ENCODE assay signal across 7 mouse cellular contexts in the genomic region with DNA sequence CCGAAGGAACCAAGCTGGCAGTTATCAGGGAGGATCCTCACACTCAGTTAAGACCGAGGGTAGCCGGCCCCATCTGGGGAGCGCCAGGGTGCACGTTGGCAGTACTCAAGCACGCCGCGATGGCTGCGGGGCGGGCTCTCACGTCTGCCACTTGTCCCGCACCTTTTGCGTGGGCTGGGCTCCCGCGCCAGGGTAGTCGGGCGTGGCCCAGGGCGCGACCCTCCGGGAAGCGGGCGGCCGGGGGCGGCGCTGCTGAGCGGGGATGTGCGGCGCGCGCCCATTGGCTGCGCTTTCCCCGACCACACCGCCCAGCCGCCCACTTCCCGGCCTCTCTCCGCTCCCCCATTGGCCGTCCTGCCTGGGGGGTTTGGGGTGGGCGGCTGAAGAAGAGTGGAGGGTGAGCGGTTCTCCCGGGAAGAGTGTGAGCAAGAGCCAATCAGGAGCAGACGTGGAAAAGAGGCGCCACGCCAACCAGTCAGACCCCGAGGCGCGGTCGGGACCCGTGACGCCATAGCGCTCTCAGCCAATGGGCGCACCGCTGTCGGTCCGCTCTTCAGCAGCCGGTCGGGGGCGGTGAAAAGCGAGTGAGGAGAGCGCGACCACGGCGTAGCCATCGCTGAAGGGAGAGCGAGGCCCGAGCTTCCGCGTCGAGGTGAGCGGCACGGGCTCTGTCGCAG. TPM values are rescaled to one million over a fixed set of nuclear protein-coding genes. Genes with fewer than 3 reads are reported as not detected.
DNase-seq lines count a peak whose midpoint lies in the region; ATAC-seq lines count a peak whose summit lies in the region.

A gene (plus strand): TSS at position 549 of the 677 bp plus-strand sequence.

- peak within 1 kb of the TSS; percentile 93 for H3K4me2 ChIP-seq in midbrain, embryonic 13.5 days (replicated peaks)

- H3K4me3 ChIP-seq in embryonic facial prominence, embryonic 10.5 days, result peak within 1 kb of the TSS; percentile 99
- peak within 1 kb of the TSS; percentile 98 for H3K4me3 ChIP-seq in limb, embryonic 10.5 days
- H3K4me3 ChIP-seq in midbrain, embryonic 13.5 days (replicated peaks), result peak within 1 kb of the TSS; percentile 96

- H3K27ac ChIP-seq in embryonic facial prominence, embryonic 10.5 days (replicated peaks), result peak within 1 kb of the TSS; percentile 94
- H3K27ac ChIP-seq in limb, embryonic 10.5 days, result peak within 1 kb of the TSS; percentile 96
- peak within 1 kb of the TSS; percentile 96 for H3K27ac ChIP-seq in midbrain, embryonic 13.5 days

- DNase-seq in adrenal gland, postnatal 10 days, result peak; percentile 98
- peak; percentile 98 for DNase-seq in embryonic facial prominence, embryonic 10.5 days (ENCODE audit: low spot score)
- DNase-seq in kidney, adult 11 months, result peak; percentile 98
- peak; percentile 95 for DNase-seq in limb, embryonic 10.5 days (ENCODE audit: low spot score)
- DNase-seq in spleen, adult 12 weeks (ENCODE audit: low spot score), result peak; percentile 95

- peak within 1 kb of the TSS; percentile 93 for H3K9ac ChIP-seq in midbrain, embryonic 13.5 days (replicated peaks)

- no peaks in the 10 kb centered on the region for H3K36me3 ChIP-seq in embryonic facial prominence, embryonic 10.5 days (replicated peaks)
- H3K36me3 ChIP-seq in limb, embryonic 10.5 days, result no peaks in the 10 kb centered on the region
- no peaks in the 10 kb centered on the region for H3K36me3 ChIP-seq in midbrain, embryonic 13.5 days

- peaks cover 22% of the 10 kb centered on the region for H3K4me1 ChIP-seq in embryonic facial prominence, embryonic 10.5 days
- H3K4me1 ChIP-seq in limb, embryonic 10.5 days, result peaks cover 15% of the 10 kb centered on the region; the same call in 1 of the 2 replicates
- peaks cover 24% of the 10 kb centered on the region for H3K4me1 ChIP-seq in midbrain, embryonic 13.5 days (replicated peaks)

- H3K27me3 ChIP-seq in embryonic facial prominence, embryonic 10.5 days (replicated peaks; ENCODE audit: low read depth, poor library complexity, severe bottlenecking), result peaks cover 16% of the 10 kb centered on the region; the same call in 1 of the 2 replicates
- H3K27me3 ChIP-seq in limb, embryonic 10.5 days (ENCODE audit: low read depth, poor library complexity, severe bottlenecking), result peaks cover 8% of the 10 kb centered on the region; the same call in 1 of the 2 replicates
- peaks cover 6% of the 10 kb centered on the region; the same call in 1 of the 2 replicates for H3K27me3 ChIP-seq in midbrain, embryonic 13.5 days

- H3K9me3 ChIP-seq in embryonic facial prominence, embryonic 10.5 days, result no peaks in the 10 kb centered on the region
- no peaks in the 10 kb centered on the region for H3K9me3 ChIP-seq in limb, embryonic 10.5 days (replicated peaks)
- no peaks in the 10 kb centered on the region for H3K9me3 ChIP-seq in midbrain, embryonic 13.5 days

- whole genome bisulfite sequencing in embryonic facial prominence, embryonic 10.5 days, result under 1% methylated on average over 71 of the region's 71 CpGs
- under 1% methylated on average over 67 of the region's 71 CpGs for WGBS in limb, embryonic 10.5 days
- WGBS in midbrain, embryonic 13.5 days, result under 1% methylated on average over 68 of the region's 71 CpGs

- ATAC-seq in granulocyte monocyte progenitor cell, adult 5-6 weeks (replicated peaks; ENCODE audit: poor library complexity, severe bottlenecking), result peak; percentile 88
- peak; percentile 99 for ATAC-seq in midbrain, embryonic 13.5 days

RNA-seq across cellular contexts. Expression of the gene that starts here (rescaled TPM):
- total RNA-seq in adrenal gland, postnatal 10 days (2021), result 10 to 100 TPM; 42.6 to 48.5 TPM
- 76.0 and 79.5 TPM in 2 replicates for polyA plus RNA-seq in embryonic facial prominence, embryonic 10.5 days (2016; fragmentation: Nextera tagmentation; extraction: Ambion mirVana)
- 91.1 and 97.2 TPM in 2 replicates for total RNA-seq in granulocyte monocyte progenitor cell, adult 5-6 weeks (2014; fragmentation: Nextera tagmentation)
- total RNA-seq in granulocyte monocyte progenitor cell, adult 5-6 weeks (2017), result 111 and 125 TPM in 2 replicates
- polyA plus RNA-seq in limb, embryonic 10.5 days (2016; fragmentation: Nextera tagmentation; extraction: Ambion mirVana), result 61.0 and 73.2 TPM in 2 replicates
- polyA plus RNA-seq in midbrain, embryonic 13.5 days (2015; fragmentation: Nextera tagmentation; extraction: Ambion mirVana), result 70.3 and 74.5 TPM in 2 replicates

Comparison
In these comparisons a context has a peak if more than half of its experiments do, and no peak if none do; other contexts are left out.
1. Peak in every context shown above with its lines: DNase-seq, ATAC-seq, H3K4me3 ChIP-seq and H3K27ac ChIP-seq.